In the genomic region with DNA sequence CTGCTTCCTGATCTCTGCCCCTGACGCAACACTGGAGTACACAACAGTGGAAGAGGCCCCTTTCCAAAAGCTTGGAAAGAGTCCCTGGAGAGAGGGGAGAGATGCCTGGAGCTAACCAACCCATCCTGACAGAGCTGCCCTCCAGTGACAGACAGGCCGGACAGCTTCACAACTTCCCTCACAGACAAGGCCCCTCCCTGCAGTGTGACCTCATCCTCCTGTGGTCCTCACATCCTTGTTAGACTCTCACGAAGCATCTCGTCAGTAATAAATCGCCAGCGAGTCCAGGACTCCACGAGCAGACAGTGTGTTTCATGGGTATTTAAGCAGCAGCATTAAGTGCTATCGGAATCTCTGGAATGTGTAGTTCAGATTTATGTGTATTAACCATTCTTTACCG, we compare ENCODE assay signal across 9 mouse cellular contexts.
DNase-seq lines count a peak whose midpoint lies in the region; ATAC-seq and TF ChIP-seq lines count a peak whose summit lies in the region.
"Had no signal": no experiment of that assay in that cellular context is flagged by ENCODE, and none has a peak within 500 bp of the region (broad histone marks: within the 10 kb centered on the region; RNA-seq: fewer than 3 reads in every experiment).

No protein-coding gene starts in this region.

- H3K9me3 ChIP-seq in forebrain, embryonic 10.5 days, result peaks cover 10% of the 10 kb centered on the region; the same call in 1 of the 2 replicates
- H3K9me3 ChIP-seq in forebrain, postnatal 0 days (ENCODE audit: low read length), result no peaks in the 10 kb centered on the region
- H3K9me3 ChIP-seq in lung, embryonic 15.5 days, result no peaks in the 10 kb centered on the region
- no peaks in the 10 kb centered on the region for H3K9me3 ChIP-seq in stomach, embryonic 15.5 days

- peaks cover 26% of the 10 kb centered on the region for H3K36me3 ChIP-seq in forebrain, embryonic 10.5 days (replicated peaks)
- H3K36me3 ChIP-seq in forebrain, postnatal 0 days (ENCODE audit: insufficient read depth), result 0 out of 2 replicates have a peak, but pooled peaks cover 3% of the 10 kb centered on the region
- H3K36me3 ChIP-seq in lung, embryonic 15.5 days, result no peaks in the 10 kb centered on the region
- H3K36me3 ChIP-seq in stomach, embryonic 15.5 days, result no peaks in the 10 kb centered on the region

- peaks cover 79% of the 10 kb centered on the region for H3K4me1 ChIP-seq in forebrain, embryonic 10.5 days
- peaks cover 32% of the 10 kb centered on the region for H3K4me1 ChIP-seq in forebrain, postnatal 0 days (ENCODE audit: insufficient read depth)
- H3K4me1 ChIP-seq in lung, embryonic 15.5 days, result peaks cover 50% of the 10 kb centered on the region
- H3K4me1 ChIP-seq in lung, adult 2 months (ENCODE audit: control insufficient read depth, insufficient read depth, low read length), result 0 out of 2 replicates have a peak, but pooled peaks cover 3% of the 10 kb centered on the region
- H3K4me1 ChIP-seq in stomach, embryonic 15.5 days, result peaks cover 8% of the 10 kb centered on the region

- H3K9ac ChIP-seq in forebrain, postnatal 0 days, result no peak overlapping the region
- no peak overlapping the region for H3K9ac ChIP-seq in lung, embryonic 15.5 days
- no peak overlapping the region for H3K9ac ChIP-seq in stomach, embryonic 15.5 days

- DNase-seq in forebrain, embryonic 10.5 days (ENCODE audit: extremely low spot score, low spot score), result peak; percentile 24
- no peak for DNase-seq in forebrain, postnatal 0 days
- no peak for DNase-seq in lung, adult 2 months
- peak; percentile 64 for DNase-seq in lung, postnatal 10 days
- no peak for DNase-seq in cerebellum, postnatal 14 days
- no peak for DNase-seq in urinary bladder, adult 18-20 months (ENCODE audit: low spot score in 2 of 2)

- 21% methylated on average over 9 of the region's 9 CpGs for WGBS in forebrain, embryonic 10.5 days
- 16% methylated on average over 9 of the region's 9 CpGs for WGBS in forebrain, postnatal 0 days
- WGBS in lung, embryonic 15.5 days, result 6% methylated on average over 9 of the region's 9 CpGs
- WGBS in lung, adult 2 months, result 25% methylated on average over 9 of the region's 9 CpGs
- 16% methylated on average over 9 of the region's 9 CpGs for WGBS in stomach, embryonic 15.5 days

- H3K27ac ChIP-seq in forebrain, embryonic 10.5 days, result peak overlapping the region; percentile 79
- H3K27ac ChIP-seq in forebrain, postnatal 0 days (ENCODE audit: low read depth, low read length), result no peak overlapping the region
- peak overlapping the region; percentile 76 for H3K27ac ChIP-seq in lung, embryonic 15.5 days
- 0 out of 2 replicates have a peak overlapping the region, but pooled peaks have one; percentile 37 for H3K27ac ChIP-seq in stomach, embryonic 15.5 days

- peaks cover 38% of the 10 kb centered on the region for H3K27me3 ChIP-seq in forebrain, embryonic 10.5 days (ENCODE audit: poor library complexity, severe bottlenecking)
- H3K27me3 ChIP-seq in forebrain, postnatal 0 days (ENCODE audit: insufficient read depth, low read length), result no peaks in the 10 kb centered on the region
- H3K27me3 ChIP-seq in lung, embryonic 15.5 days, result no peaks in the 10 kb centered on the region
- H3K27me3 ChIP-seq in stomach, embryonic 15.5 days (replicated peaks), result no peaks in the 10 kb centered on the region

- ATAC-seq in forebrain, postnatal 0 days, result no peak
- peak; percentile 55; the same call in 1 of the 2 replicates for ATAC-seq in lung, embryonic 15.5 days (ENCODE audit: borderline replicate concordance, extremely low read depth, low FRiP score, low TSS enrichment)
- ATAC-seq in stomach, embryonic 15.5 days (ENCODE audit: insufficient read depth, low FRiP score, low read depth), result no peak

- TF ChIP-seq CTCF in forebrain, postnatal 0 days (IDR thresholded peaks at IDR 0.05; ENCODE audit: low read depth), result no peak
- TF ChIP-seq CTCF in lung, adult 2 months (IDR thresholded peaks at IDR 0.05; ENCODE audit: insufficient read depth, low read length), result no peak

- H3K4me3 ChIP-seq in forebrain, embryonic 10.5 days, result peak overlapping the region; percentile 18; the same call in 1 of the 2 replicates
- H3K4me3 ChIP-seq in forebrain, postnatal 0 days (ENCODE audit: low read depth, low read length), result no peak overlapping the region
- H3K4me3 ChIP-seq in lung, embryonic 15.5 days, result no peak overlapping the region
- H3K4me3 ChIP-seq in lung, adult 2 months (replicated peaks; ENCODE audit: extremely low read depth, low read depth, low read length), result no peak overlapping the region
- H3K4me3 ChIP-seq in stomach, embryonic 15.5 days (replicated peaks), result no peak overlapping the region
- H3K4me3 ChIP-seq: erythroblast, embryonic 14.5 days had no signal

- no peak overlapping the region; the same call in 1 of the 2 replicates for H3K4me2 ChIP-seq in forebrain, postnatal 0 days (ENCODE audit: low read depth)
- H3K4me2 ChIP-seq in lung, embryonic 15.5 days, result peak overlapping the region; percentile 45
- peak overlapping the region; percentile 22; the same call in 1 of the 2 replicates for H3K4me2 ChIP-seq in stomach, embryonic 15.5 days

- TF ChIP-seq POLR2A in lung, adult 2 months (IDR thresholded peaks at IDR 0.05; ENCODE audit: borderline replicate concordance, extremely low read depth, low read depth, low read length), result no peak

Comparison
In these comparisons a context has a peak if more than half of its experiments do, and no peak if none do; other contexts are left out.
1. DNase-seq: peak in forebrain, embryonic 10.5 days (single experiment) and lung, postnatal 10 days (single experiment); none in forebrain, postnatal 0 days (single experiment), lung, adult 2 months (single experiment), cerebellum, postnatal 14 days (0 of 2) and urinary bladder, adult 18-20 months (0 of 2).